Mouse (Mus musculus): ENCODE measurements around the gene Pnmal2.

- TF ChIP-seq CTCF (IDR thresholded peaks at IDR 0.05; ENCODE audit: low read depth) (no peak), EP300 (IDR thresholded peaks at IDR 0.05; ENCODE audit: low read depth) (no peak)
Measured at GRCm38 (mm10) chr7:16928341-16928740, 16.1 kb upstream of the Pnmal2 start.
